ENCODE assay signal across 11 mouse cellular contexts in the genomic region with DNA sequence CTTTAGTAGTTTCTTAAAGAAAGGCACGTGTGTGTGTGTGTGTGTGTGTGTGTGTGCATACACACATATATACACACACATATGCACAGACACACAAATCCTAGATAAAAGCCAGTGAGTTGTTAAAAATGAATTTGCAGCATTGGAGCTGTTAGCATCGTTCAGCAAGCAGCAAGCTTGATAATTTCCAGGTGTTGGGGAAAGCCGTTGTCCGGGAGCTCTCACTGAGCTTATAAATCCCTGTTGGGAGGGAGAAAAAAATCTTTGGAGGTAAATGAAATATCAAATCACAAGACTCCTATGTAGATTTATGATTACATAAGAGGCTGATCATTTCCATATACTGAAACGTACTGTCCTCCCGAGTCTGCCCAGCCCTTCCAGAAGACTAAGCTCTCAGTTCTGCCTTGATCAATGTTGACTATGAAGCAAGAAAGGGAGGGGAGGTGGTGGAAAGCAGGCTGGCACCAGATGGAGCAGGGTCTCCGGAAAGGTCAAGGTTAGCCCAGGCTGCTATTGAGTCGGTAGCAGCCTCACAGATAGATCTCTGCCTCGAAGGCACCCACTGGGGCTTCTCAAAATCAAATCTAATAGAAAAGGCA. TPM values are rescaled to one million over a fixed set of nuclear protein-coding genes. Genes with fewer than 3 reads are reported as not detected.
DNase-seq lines count a peak whose midpoint lies in the region; ATAC-seq and TF ChIP-seq lines count a peak whose summit lies in the region.
"Had no signal": no experiment of that assay in that cellular context is flagged by ENCODE, and none has a peak within 500 bp of the region (broad histone marks: within the 10 kb centered on the region; RNA-seq: fewer than 3 reads in every experiment).

No protein-coding gene starts in this region.

- no peak for TF ChIP-seq POLR2A in thymus, adult 2 months (IDR thresholded peaks at IDR 0.05; ENCODE audit: control insufficient read depth, extremely low read depth, insufficient read depth, low read length, poor library complexity)

- peaks cover 28% of the 10 kb centered on the region for H3K4me1 ChIP-seq in forebrain, embryonic 12.5 days
- H3K4me1 ChIP-seq in limb, embryonic 10.5 days, result peaks cover 75% of the 10 kb centered on the region
- H3K4me1 ChIP-seq in thymus, adult 2 months (replicated peaks; ENCODE audit: control insufficient read depth, insufficient read depth, low read length), result no peaks in the 10 kb centered on the region

- peak; percentile 62 for DNase-seq in embryo, embryonic 11 days
- peak; percentile 62 for DNase-seq in limb, embryonic 10.5 days (ENCODE audit: low spot score)
- DNase-seq in neural tube, embryonic 10.5 days (ENCODE audit: extremely low spot score, low spot score), result peak; percentile 52
- DNase-seq in thymus, postnatal 10 days (ENCODE audit: low spot score in 2 of 2), result no peak
- no peak for DNase-seq in lung, postnatal 36 days
- DNase-seq in thymus, adult 2 months, result no peak
- DNase-seq: heart, adult 2 months; kidney, postnatal 10 days; lung, adult 18-20 months had no signal

- H3K27ac ChIP-seq in forebrain, embryonic 12.5 days, result no peak overlapping the region
- 0 out of 2 replicates have a peak overlapping the region, but pooled peaks have one; percentile 42 for H3K27ac ChIP-seq in limb, embryonic 10.5 days
- H3K27ac ChIP-seq in thymus, adult 2 months (ENCODE audit: control insufficient read depth, insufficient read depth, low read length), result no peak overlapping the region
- H3K27ac ChIP-seq: heart, adult 2 months had no signal

- peak; percentile 42 for ATAC-seq in forebrain, embryonic 12.5 days (ENCODE audit: low FRiP score)

- TF ChIP-seq CTCF in thymus, adult 2 months (IDR thresholded peaks at IDR 0.05; ENCODE audit: borderline replicate concordance, control insufficient read depth, extremely low read depth, insufficient read depth, low read length, poor library complexity), result no peak

- WGBS in forebrain, embryonic 12.5 days, result 39% methylated on average over 9 of the region's 9 CpGs
- 13% methylated on average over 9 of the region's 9 CpGs for WGBS in limb, embryonic 10.5 days
- WGBS in thymus, adult 2 months, result 85% methylated on average over 9 of the region's 9 CpGs

- H3K4me3 ChIP-seq in forebrain, embryonic 12.5 days (replicated peaks), result no peak overlapping the region
- H3K4me3 ChIP-seq in limb, embryonic 10.5 days, result peak overlapping the region; percentile 11; the same call in 1 of the 2 replicates
- H3K4me3 ChIP-seq in thymus, adult 2 months (ENCODE audit: control insufficient read depth, insufficient read depth, low read length), result no peak overlapping the region
- H3K4me3 ChIP-seq: heart, adult 2 months had no signal

- no peak overlapping the region for H3K9ac ChIP-seq in forebrain, embryonic 12.5 days

- H3K27me3 ChIP-seq in forebrain, embryonic 12.5 days, result peaks cover 8% of the 10 kb centered on the region; the same call in 1 of the 2 replicates
- peaks cover 10% of the 10 kb centered on the region for H3K27me3 ChIP-seq in limb, embryonic 10.5 days (ENCODE audit: low read depth, poor library complexity, severe bottlenecking)
- peaks cover 6% of the 10 kb centered on the region; the same call in 1 of the 2 replicates for H3K27me3 ChIP-seq in thymus, adult 2 months (ENCODE audit: control insufficient read depth, insufficient read depth, low read length)

- H3K9me3 ChIP-seq in forebrain, embryonic 12.5 days, result no peaks in the 10 kb centered on the region
- no peaks in the 10 kb centered on the region for H3K9me3 ChIP-seq in limb, embryonic 10.5 days (replicated peaks)
- H3K9me3 ChIP-seq: megakaryocyte, embryonic 14.5 days had no signal

- no peak overlapping the region for H3K4me2 ChIP-seq in forebrain, embryonic 12.5 days

- H3K36me3 ChIP-seq in forebrain, embryonic 12.5 days (replicated peaks), result no peaks in the 10 kb centered on the region
- H3K36me3 ChIP-seq in limb, embryonic 10.5 days, result no peaks in the 10 kb centered on the region
- no peaks in the 10 kb centered on the region for H3K36me3 ChIP-seq in thymus, adult 2 months (ENCODE audit: control insufficient read depth, insufficient read depth, low read length)

RNA-seq across cellular contexts. Expression of a gene that starts 12.3 kb away (rescaled TPM):
- not detected in 2 replicates for polyA plus RNA-seq in forebrain, embryonic 12.5 days (2016; fragmentation: Nextera tagmentation; extraction: Ambion mirVana)
- polyA plus RNA-seq in limb, embryonic 10.5 days (2016; fragmentation: Nextera tagmentation; extraction: Ambion mirVana), result not detected in 2 replicates
- not detected in 2 replicates for polyA plus RNA-seq in thymus, adult 2 months (2012; rRNA removed)
- polyA plus RNA-seq: heart, adult 2 months had no signal

RNA-seq across cellular contexts. Expression of a gene that starts 15.3 kb away (rescaled TPM):
- 129 and 130 TPM in 2 replicates for polyA plus RNA-seq in forebrain, embryonic 12.5 days (2016; fragmentation: Nextera tagmentation; extraction: Ambion mirVana)
- 41.4 and 75.0 TPM in 2 replicates for polyA plus RNA-seq in limb, embryonic 10.5 days (2016; fragmentation: Nextera tagmentation; extraction: Ambion mirVana)
- 2.7 and 2.8 TPM in 2 replicates for polyA plus RNA-seq in thymus, adult 2 months (2012; rRNA removed)

Comparison
In these comparisons a context has a peak if more than half of its experiments do, and no peak if none do; other contexts are left out.
1. DNase-seq: peak in embryo, embryonic 11 days (single experiment), limb, embryonic 10.5 days (single experiment) and neural tube, embryonic 10.5 days (single experiment); none in thymus, postnatal 10 days (0 of 2), lung, postnatal 36 days (single experiment) and thymus, adult 2 months (single experiment).
2. RNA of a gene that starts 15.3 kb away (polyA plus RNA-seq): 129 to 130 TPM in forebrain, embryonic 12.5 days and 41.4 to 75.0 TPM in limb, embryonic 10.5 days; 2.7 to 2.8 TPM in thymus, adult 2 months; every median in the first group is over 10 times any median in the second.